Mouse (Mus musculus) spleen, adult 18-20 months (tissue): Measurements from ENCODE around the gene BC049715.
A peak's percentile ranks its signal among the peaks of the same experiment; 100 is the strongest.

Experiments
- DNase-seq, 2 experiments: peaks; one replicate each; pipeline ENCODE4 v3.0.0; 2022; ENCODE audit warnings: mixed read lengths in 2 of 2

The BC049715 gene

GRCm38 (mm10) chr6:136809077-136809476 lies 18.3 kb upstream of the BC049715 start:
- peak in 1 of 2 experiments; percentile 46 for DNase-seq

DNA sequence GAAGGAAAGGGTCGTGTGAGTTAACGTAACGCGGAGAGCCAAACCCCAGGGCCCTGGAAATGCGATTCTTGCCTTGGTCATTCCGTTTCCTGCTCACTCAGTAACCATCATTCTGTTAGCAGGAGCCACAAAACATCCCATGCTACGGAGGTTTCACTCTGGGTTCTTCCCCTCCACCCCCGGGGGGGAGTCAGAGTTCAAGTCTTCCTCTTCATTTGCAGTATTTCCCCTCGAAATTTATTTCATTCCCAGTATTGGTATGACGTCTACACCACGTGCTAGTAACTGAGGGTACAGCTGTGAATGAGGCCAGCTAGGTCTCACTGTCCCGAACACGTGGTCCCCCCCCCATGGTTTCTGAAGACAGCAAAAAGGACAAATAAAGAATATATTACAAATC lies 17.8 kb upstream of the BC049715 start:
- no peak for DNase-seq

- no peak for DNase-seq
Observed at GRCm38 (mm10) chr6:136811196-136811595, 16.2 kb upstream of the BC049715 start.

GRCm38 (mm10) chr6:136813117-136813516 lies 14.3 kb upstream of the BC049715 start:
- no peak for DNase-seq

GRCm38 (mm10) chr6:136815381-136815780 lies 12.0 kb upstream of the BC049715 start:
- no peak for DNase-seq

DNA sequence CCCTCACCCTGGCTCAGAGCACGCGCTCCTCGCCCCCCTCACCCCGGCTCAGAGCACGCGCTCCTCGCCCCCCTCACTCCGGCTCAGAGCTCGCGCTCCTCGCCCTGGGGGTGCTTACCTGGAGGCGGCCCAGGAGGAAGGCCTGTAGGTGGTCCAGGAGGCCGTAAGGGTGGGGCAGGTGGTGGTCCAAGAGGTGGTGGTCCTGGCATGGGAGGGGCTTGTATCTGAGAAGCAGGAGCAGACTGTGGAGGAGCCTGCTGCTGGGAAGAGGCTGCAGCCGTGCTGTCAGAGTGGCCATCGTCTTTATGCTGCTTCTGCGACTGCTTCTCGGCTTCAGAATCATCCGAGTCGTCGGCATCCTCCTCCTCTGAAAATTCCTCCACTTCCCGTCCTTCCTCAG lies 10.6 kb upstream of the BC049715 start:
- DNase-seq = no peak

GRCm38 (mm10) chr6:136817549-136817948 lies 9.9 kb upstream of the BC049715 start:
- no peak for DNase-seq

DNA sequence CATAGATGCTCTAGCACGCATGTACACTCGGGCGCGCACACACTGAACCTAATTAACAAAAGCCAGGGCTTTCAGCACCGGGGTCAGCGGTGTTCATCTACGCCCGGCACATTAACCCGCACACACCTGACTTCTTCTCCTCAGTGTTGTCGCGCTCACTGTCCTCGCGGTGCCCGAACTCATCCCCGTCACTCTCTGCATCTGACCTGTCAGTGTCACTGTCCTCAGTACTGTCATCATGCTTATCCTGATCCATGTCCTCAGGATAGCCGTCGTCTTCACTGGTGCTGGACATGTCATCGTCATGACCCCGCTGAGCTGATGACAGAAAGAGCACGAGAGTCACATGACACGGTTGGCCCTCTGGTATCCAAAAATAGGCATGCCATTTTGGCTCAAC lies 7.0 kb upstream of the BC049715 start:
- no peak for DNase-seq

DNA sequence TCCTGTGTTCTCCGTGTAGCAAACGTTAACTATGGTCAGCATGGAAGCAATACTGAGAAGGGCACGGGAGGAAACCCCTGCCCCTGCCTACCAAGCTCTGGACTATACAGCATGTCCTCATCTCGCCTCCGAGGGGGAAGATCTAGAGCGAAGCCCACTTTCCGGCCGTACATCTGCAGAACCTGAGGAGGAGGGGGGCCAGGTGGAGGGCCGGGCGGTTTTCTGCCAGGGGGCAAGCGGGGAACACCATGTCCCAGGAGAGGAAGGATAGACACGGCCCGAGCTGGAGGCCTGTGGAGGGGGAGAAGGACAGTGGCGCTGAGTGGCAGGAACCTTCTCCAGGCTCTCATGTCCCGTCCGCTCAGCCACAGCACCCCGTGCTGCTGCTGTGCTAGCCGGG lies 6.3 kb upstream of the BC049715 start:
- DNase-seq = no peak

DNA sequence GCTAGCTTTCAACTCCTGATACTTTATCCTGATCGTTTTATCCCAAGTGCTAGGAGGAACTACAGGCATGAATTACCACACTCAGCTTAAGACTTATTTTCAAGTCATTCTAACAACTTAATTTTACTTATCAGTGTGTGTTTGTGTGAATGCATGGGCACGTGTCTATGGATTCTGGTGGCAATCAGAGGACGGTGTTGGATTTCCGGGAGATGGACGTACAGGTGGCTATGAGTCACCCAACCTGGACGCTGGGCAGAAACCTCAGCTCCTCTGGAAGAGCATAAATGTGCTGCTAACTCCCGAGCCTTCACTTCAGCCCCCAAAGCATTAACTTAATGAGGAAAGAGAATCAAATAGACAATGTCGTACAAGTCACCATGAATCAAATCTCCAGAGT lies 2.4 kb upstream of the BC049715 start:
- no peak for DNase-seq

DNA sequence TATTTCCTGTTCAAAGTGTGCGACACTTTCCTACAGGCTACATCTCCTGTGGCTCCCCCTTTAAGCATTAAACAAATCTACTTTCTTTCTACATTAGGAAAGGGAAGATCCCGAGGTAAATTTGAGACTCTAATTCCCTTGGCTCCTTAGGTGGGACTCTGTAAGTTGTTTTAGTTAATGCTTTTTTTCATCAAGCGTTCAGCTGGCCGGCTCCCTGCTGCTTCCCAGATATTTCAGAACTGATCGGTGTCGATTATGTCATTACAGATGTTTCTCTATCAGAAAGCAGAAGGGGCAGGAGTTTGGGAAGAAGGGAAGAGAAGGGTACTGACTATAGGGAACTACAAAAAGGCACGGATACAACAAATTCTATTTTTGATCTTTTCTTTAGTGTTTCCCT lies 310 bp upstream of the BC049715 start:
- DNase-seq = no peak

GRCm38 (mm10) chr6:136827881-136828561 lies 595 bp downstream of the BC049715 start, which contains the start of gene Wbp11:
Wbp11 (minus strand) TSS chr6:136828233.
- peak; percentile 87 to 89 for DNase-seq

DNA sequence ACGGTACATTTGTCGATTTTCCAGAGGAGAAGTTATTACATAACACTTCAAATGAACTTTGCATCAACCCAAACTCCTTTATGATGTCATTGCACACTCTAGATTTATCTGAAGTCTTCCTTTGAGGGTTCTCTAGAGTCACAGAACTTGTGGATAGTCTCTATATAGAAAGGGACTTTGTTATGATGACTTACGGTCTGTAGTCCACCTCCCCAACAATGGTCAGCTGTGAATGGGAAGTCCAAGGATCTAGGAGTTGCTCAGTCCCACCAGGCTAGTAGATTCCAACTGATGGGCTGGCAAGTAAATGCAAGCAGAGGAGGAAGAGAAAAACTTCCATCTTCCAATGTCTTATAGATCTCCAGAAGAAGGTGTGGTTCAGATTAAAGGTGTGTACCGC lies 1.3 kb downstream of the BC049715 start:
- no peak for DNase-seq

DNA sequence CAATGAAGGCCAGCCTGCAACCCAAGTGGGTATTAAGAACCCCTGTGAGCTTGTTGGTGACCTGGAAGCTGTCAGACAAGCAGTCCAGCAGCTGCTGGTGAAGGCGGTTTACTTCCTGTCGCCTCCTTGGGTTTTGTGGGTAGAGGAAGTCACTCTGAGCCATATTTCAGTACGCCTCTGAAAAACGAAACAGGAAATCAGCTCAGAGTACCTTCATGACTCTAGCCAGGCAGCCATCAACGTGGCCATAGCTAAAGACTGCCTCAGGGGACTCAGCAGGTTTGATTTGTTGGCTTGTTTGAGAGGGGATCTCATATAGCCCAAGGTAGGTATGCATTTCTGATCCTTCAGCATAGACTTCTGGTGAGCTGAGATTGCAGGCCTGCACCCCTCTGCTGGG lies 4.3 kb downstream of the BC049715 start:
- no peak for DNase-seq

- no peak for DNase-seq
Observed at GRCm38 (mm10) chr6:136835352-136835751, 7.9 kb downstream of the BC049715 start, which contains the start of gene Smco3. Smco3 (minus strand) TSS chr6:136835452.

GRCm38 (mm10) chr6:136837323-136837722 lies 9.9 kb downstream of the BC049715 start:
- DNase-seq = no peak

DNA sequence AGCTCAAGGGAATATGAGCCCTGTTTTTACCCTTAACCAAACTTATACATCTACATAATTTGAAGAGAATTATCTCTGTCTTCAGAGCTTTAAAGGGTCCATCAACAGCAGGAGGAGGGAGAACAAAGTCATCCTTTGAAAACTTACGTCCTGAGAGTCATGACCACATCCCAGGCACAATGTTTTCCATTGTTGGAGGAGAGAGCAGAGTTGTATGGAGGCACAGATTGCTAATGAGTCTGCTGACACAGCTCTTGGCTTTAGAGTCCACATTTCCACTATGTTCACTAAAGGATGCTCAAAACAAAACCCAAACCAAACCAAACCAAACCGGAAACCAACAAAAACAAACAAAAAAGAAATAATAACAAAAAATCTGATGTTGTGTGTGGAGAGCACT lies 17.5 kb downstream of the BC049715 start:
- DNase-seq = no peak

DNA sequence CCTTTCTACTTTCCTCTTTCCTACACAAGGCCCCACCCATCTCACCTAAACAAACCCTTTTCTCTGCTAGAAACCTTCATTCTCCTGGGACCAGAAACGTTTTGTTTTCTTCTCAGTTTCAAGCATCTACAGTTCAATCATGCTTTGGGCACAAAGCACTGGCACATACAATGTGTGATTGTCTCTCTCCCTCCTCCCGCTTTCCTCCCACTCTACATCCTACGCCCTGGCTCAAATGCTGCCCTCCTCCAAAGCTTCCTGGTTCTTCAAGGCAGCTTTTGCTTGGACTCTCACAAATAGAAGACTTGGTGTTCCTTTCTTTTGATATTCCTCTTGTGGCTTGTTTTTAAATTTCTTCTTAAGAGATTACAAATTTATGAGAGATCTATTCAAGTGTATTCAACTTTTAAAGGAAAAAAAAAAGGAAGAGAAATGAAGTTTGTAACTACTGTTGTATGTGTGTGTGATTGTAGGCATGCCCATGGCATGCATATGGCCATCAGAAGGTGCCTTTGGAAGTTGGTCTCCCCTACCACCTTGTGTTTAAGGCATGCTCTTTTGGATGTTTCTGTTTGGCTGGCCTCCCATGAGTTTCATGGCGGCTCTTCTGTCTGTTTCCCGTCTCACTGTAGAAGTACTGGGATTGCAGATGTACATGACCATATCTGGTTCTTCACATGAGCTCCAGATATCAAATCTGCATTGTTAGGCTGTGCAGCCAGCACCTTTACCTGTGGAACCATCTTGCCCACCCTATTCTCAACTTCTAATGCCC lies 18.5 kb downstream of the BC049715 start:
- DNase-seq = no peak

DNA sequence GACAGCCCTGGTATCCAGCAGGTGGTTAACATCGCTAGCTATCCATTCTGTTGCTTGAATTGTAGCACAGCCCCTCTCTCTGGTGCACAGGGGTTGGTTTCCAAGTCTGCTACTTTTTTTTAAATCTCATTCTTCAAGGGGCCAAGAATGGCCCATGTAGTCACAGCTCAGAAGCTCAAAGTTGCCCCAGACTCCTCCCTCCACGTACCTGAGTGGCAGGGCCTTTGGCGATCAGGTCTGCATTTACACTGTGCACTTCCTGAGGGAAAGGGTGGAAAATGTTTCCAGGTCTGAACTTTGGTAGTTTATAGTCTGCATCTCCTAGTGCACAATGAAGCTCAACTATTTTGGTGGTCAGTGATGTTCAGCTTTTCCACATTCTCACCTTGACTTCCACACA lies 19.8 kb downstream of the BC049715 start:
- DNase-seq = no peak

GRCm38 (mm10) chr6:136847790-136848189 lies 20.4 kb downstream of the BC049715 start:
- DNase-seq = peak; percentile 30 to 73

DNA sequence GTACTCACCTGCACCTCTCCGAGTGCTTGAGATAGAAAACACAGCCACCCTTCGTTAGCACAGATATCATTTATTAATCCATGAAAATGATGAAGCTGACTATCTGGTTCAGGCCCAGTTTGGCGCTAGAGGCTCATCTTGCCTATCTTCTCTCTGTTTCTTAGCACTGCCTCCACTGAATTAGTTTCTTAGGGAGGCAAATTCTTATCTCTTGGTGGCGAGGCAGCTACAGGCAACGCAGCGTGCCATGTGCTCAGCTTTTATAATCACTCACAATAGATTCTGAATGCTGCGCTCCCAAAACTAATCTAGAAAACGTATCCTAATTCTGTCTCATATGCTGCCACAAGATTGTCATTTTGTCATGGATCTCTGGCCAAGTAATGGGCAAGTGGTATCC lies 21.0 kb downstream of the BC049715 start:
- no peak for DNase-seq

- DNase-seq = no peak
Observed at GRCm38 (mm10) chr6:136848971-136849370, 21.5 kb downstream of the BC049715 start.

DNA sequence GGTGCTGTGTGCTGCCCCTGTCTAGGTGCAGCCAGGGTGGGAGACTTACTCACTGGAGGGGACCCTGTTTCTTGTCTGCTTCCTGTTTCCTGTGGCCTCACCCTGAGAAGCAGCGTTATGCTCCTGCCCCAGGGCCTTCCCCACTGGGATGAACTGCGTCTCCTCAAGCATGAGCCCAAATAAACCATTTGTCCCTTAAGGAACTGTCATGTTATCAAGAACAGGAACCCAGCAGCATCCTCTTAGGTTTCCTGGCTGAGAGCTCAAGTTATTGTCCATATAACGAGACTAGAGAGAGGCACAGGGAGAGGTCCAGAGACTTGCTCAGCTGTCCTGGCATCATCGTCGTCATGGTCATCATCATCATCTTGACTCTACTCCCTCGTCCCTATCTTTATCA lies 22.8 kb downstream of the BC049715 start:
- DNase-seq = no peak

- DNase-seq = no peak
Observed at GRCm38 (mm10) chr6:136852348-136852747, 24.9 kb downstream of the BC049715 start.
